Mouse (Mus musculus) v-Abl transformed pro-B cells (cell line): Measurements from ENCODE around the gene Spsb4.

ENCODE experiments used
- in situ Hi-C, 2 experiments: fragments of 400-800 bp; cut with MboI; formaldehyde crosslinking; loops; one replicate each; pipeline ENCODE4 v1.15.1; 2025; ENCODE audit not compliant: unreplicated experiment in 2 of 2

Spsb4 gene

GRCm38 (mm10) chr9:96980037-96980997 lies 38.3 kb downstream of the Spsb4 start:
- in situ Hi-C loops = no loop called here

DNA sequence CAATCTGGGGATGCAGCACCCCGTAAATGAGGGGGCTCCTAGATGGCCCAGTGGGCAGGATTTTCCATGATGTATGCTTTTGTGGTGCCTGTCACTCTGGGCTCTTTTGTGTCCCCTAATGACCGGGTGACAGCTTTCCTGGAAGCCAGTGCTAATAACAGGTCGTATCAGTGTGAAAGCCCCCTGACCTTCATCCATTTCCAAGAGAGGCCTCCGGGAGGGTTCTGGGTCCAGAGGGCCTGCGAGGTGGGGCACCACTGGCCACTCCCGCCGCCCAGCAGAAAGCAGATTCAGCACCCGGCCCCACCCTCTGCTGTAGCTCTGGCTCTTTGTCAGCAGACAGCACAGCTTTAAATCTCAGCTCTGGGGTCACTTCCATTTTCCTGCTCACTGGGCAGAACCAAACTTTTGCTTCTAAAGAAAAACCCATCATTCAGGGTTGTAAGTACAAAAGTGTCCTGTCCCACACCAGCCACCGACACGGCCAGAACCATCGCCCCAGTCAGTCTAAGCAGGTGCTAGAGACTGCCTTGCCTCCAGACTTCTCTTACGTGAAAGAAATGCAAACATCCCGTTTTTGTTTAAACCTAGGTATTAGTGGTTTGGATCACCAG lies 39.1 kb downstream of the Spsb4 start:
- in situ Hi-C loops = no loop called here

- in situ Hi-C loops = no loop called here
These were observed 40.4 kb downstream of the Spsb4 start for GRCm38 (mm10) chr9:96978147-96978782.

- in situ Hi-C loops = no loop called here
These were observed 41.1 kb downstream of the Spsb4 start for GRCm38 (mm10) chr9:96977287-96978145.

DNA sequence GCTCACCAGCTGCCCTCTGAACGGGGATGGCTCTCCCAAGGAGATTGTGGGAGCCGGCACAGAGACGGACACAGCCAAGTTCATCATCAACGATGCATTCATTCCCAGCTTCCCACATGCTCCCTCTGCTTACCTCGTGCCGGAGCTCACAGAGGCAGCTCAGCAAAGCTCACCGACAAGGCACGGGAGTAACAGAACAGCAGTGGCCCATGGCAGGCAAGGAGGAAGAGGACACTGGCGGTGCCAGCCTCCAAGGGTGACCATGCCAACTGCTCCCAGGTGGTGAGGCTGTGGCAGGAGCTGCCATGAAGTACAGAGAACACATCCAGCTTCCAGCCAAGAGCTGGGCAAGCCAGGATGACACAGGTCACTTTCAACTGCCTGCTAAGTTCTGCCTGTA lies 45.6 kb downstream of the Spsb4 start:
- in situ Hi-C loops = no loop called here

- in situ Hi-C loops = no loop called here
These were observed 46.8 kb downstream of the Spsb4 start for GRCm38 (mm10) chr9:96971625-96972404.

DNA sequence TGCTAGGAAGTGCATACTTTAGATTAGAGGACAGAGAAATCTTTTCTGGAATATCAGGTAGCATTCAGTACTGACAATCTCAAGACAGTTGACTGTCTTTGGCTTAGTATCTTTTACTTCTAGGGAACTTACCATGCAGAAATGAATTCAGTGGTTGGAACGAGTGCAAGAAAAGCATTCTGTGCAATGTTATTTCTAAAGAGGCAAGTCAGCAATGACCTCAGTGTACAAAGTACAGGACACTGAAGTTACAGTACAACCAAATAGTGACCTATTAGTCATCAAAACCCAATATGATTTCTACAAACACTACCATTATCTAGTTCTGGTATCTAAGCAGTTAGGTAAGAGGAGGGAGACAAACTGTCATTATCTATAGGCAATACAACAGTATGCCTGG lies 51.1 kb downstream of the Spsb4 start:
- in situ Hi-C loops = no loop called here

GRCm38 (mm10) chr9:96966465-96966864 lies 52.2 kb downstream of the Spsb4 start:
- in situ Hi-C loops = no loop called here

DNA sequence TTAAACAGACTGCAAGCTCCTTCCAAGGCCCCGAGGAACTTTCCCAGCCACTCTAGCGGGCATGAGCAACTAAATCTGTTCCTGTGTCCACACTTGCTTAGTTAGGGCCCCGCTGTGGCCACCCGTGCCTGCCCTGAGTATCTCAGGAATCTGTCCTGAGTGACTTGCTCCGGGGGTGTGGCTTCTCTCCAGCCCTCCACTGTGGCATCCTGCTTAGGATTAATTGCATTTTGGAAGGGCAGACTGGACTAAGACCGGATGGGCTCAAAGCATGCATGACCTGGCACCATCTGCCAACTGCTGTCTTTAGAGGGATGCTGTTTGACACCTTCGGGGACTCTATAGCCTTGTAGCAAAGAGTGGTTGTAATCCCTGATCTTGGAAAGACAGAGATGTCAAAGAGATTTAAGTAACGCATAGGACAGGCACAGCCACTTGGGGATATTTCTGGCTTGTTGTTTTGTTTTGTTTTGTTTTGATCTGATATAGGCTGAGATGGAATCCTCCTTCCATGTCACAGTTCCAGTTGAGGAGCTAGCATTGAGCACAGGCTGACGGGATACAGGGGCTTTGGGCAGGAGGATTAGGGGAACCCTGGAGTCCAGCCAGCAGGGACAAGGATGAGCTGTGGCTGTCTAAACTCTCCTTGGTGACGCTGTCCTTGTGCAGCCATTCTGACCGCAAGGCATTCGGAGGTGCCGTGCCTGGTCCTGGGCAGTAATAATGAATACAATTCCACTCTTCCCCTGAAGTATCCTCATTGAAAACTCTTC lies 55.0 kb downstream of the Spsb4 start:
- in situ Hi-C loops = loop anchor here (5.0 kb wide), 2 partner anchors 104 to 199 kb away; no protein-coding TSS in a partner anchor

DNA sequence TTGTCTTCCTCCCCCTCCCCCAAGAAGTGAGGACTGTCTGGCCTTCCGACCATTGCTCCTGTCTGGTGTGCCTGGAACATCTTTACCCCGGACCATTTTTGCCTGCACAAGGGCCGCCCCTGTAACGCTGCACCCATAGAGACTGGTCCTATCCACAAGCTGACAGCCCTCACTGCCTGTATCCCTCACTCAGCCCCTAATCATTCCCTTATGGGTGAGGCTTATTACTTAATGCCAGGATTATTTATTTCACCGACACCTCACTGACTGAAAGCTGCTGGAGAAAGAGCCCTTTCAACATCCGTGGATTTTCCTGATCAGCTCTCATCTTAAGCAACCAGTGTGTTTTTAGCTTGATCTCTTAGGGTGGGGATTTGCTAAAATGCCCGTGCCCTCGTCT lies 55.9 kb downstream of the Spsb4 start:
- in situ Hi-C loops = loop anchor here (5.0 kb wide), 2 partner anchors 105 to 200 kb away; no protein-coding TSS in a partner anchor

DNA sequence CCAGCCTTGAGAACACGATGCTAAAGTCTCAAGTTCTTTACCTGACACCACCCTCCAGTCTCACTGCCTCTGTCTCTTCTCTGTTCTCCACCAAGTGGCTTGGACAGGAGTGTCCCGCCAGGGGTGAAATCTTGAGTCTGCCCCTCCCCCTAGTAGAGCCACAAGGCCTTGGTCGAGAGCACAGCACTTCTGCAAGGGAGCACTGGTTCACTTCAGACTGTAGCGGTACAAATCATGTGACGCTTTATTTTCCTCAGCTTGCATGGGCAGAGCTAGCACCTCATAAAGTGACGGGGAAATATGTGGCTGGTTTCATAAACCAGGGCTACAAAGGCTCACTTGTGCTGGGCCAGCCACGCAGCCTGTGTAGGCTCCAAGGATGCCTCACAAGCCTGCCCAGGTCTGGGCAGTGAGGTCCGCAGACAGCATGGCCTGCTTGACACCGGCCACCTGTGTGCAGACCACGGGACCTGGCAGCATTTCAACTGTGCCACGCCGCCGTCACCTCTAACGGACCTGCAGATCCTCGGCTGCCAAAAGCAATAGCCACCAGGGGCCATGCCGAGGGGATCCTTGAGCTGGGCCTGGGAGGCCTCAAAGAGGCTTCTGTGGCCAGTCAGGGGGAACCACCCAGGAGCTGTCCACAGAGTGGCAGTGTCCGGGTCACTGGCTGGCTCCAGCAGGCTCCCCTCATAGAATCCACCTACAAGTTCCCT lies 56.5 kb downstream of the Spsb4 start:
- in situ Hi-C loops = loop anchor here (5.0 kb wide), 2 partner anchors 105 to 200 kb away; no protein-coding TSS in a partner anchor

GRCm38 (mm10) chr9:96961006-96961405 lies 57.6 kb downstream of the Spsb4 start:
- in situ Hi-C loops = loop anchor here (5.0 kb wide), 2 partner anchors 106 to 201 kb away; no protein-coding TSS in a partner anchor

DNA sequence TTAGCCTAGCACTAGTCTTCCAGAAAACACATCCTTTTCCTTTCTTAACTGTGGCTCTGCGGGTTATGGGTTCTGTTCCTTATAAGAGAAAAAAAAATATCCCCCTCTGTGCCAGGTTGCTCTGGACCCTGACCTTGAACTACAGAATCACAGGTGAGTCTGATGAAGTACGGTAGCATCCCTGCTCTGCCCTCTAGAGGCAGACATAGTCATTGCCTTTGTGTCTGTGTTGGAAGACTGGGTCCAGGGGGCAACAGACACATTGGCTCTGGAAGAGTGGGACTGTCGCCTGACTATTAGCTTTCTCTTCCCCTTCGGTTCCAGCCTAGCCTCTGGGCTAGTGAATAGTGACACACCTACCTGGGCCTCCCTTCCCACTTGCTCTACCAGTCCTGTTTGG lies 58.4 kb downstream of the Spsb4 start:
- in situ Hi-C loops = loop anchor here (5.0 kb wide), 2 partner anchors 107 to 202 kb away; no protein-coding TSS in a partner anchor

DNA sequence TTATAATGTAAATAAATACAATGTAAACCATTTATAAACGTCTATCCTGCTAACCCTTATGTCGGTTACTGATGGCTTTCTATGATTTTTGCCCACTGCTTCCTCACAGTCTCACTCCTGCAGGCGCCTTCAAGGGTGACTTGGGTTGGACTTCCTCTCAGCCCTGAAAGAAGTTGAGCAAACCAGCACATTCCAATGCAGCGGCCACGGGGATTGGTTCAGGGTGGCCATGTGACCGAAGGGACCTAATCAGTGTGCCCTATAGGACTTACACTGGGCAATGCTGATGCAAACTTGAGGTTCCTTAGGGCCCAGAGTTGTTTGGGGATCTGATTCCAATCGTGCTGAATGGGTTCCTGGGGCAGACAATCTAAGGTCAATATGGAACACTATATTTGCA lies 59.2 kb downstream of the Spsb4 start:
- in situ Hi-C loops = loop anchor here in 1 of 2 experiments (5.0 kb wide), 1 partner anchor 42 kb away; no protein-coding TSS in a partner anchor

DNA sequence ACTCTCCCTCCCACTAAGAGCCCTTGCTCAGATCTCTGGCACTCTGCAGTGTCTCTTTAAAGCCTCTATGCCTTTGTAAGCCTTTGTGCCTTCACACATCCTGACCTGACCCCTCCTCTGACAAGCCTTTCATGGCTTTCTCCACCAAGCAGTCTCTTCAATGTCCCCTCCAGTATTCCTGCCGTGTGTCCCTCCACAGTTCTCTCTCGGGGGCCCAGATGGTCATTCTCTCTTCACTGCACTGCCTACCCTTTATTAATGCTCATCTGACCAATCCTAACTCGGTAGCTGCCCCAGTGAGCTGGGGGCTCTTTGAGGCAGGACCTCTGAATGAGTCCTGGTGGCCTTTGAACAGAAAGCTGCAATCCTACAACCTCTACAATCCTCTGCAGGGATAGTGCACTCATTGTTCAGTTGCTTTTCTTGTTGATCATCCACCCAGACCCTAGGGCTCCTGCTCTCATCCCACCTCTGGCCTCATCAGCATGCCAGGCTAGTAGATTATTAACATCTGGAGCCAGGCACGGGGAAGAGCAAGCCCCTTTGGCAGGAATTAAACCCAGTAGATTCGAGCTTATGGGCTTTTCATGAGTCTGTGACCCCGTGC lies 60.5 kb downstream of the Spsb4 start:
- in situ Hi-C loops = loop anchor here in 1 of 2 experiments (5.0 kb wide), 1 partner anchor 41 kb away; no protein-coding TSS in a partner anchor

DNA sequence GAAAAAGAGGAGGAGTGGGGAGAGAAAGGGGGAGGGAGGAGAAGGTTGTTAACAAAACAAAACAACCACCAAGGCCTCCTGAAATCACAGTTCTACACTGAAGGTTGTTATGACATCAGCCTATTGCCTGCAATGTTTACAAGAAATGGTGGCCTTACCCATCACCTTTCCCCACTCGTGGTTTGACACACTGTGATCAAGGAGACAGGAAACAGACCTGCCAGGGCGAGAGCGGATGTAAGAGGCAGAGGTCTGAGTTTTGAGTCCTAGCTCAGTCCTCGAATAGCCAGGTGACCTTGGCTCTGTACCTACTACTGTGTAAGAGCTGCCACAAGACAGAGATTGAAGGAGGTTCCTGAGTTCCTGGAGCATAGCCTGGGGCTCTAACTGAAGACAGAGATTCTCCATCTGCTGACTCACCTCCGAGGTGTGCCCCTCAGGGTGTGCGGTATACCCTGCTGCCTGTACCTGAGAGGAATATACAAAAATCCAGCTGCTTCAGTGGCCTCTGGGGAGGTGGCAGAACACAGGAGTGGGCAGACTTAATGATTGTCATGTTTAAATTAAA lies 61.3 kb downstream of the Spsb4 start:
- in situ Hi-C loops = loop anchor here in 1 of 2 experiments (5.0 kb wide), 1 partner anchor 40 kb away; no protein-coding TSS in a partner anchor
